Mouse (Mus musculus): ENCODE measurements at regions not wholly inside any gene's neighbourhood (a gene's known extent, or its start where the extent isn't known, plus 50 kb on each side); places are given as distances from the start of the nearest gene placed in this dataset.
"Not testable (repeated sequence)": the region's sequence is repeated elsewhere in the genome, so short reads cannot be mapped to it uniquely, and the experiment has no call there.

DNA sequence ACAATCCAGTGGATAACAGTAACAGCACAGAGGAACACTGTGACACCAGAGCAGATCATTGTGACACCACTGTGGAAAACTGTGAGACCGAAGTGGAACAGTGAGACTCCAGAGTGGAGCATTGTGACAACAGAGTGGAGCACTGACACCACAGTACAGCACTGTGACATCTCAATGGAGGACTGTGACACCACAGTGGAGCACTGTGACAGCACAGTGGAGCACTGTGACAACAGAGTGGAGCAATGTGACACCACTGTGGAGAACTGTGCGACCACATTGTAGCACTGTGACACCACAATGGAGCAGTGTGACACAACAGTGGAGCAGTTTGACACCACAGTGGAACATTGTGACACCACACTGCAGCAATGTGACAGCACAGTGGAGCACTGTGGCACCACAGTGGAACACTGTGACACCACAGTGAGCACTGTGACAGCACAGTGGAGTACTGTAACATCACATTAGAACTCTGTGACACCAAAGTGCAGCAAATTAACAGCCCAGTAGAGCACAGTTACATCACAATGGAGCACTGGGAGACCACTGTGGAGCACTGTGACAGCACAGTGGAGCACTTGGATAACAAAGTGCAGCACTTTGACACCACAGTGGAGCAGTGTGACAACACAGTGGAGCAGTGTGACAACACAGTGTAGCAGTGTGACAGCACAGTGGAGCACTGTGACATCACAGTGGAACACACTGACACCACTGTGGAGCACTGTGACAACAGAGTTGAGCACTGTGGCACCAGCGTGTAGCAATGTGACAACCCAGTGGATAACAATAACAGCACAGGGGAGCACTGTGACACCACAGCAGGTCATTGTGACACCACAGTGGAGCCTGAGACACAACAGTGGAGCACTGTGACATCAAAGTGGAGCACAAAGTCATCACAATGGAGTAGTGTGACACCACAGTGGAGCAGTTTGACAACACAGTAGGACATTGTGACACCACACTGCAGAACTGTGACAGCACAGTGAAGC lies 84.9 kb upstream of the Vmn1r2 start:
- Histone ChIP-seq H3K27me3 (ENCODE audit: control insufficient read depth, insufficient read depth, low read length) (no peaks in the 10 kb centered on the region), H3K27ac (replicated peaks) (no peak overlapping the region), H3K9me3 (ENCODE audit: control insufficient read depth, low read length) (peaks cover 59% of the 10 kb centered on the region), H3K4me2 (replicated peaks; ENCODE audit: low read depth) (no peak overlapping the region), H3K4me1 (replicated peaks; ENCODE audit: control insufficient read depth, insufficient read depth) (no peaks in the 10 kb centered on the region), H3K36me3 (ENCODE audit: control insufficient read depth, insufficient read depth, low read length) (no peaks in the 10 kb centered on the region), H3K4me3 (ENCODE audit: low read depth, low read length) (no peak overlapping the region), H3K9ac (ENCODE audit: low read length) (no peak overlapping the region)
- TF ChIP-seq EP300 (optimal IDR thresholded peaks at IDR 0.05) (no peak), CTCF (IDR thresholded peaks at IDR 0.05; ENCODE audit: low read depth) (no peak)
- 76% methylated on average over 3 of the region's 3 CpGs for WGBS
- ATAC-seq (ENCODE audit: low FRiP score, low TSS enrichment) (peak; percentile 11; the same call in 1 of the 2 replicates), DNase-seq (ENCODE audit: low spot score) (peak; percentile 15)

DNA sequence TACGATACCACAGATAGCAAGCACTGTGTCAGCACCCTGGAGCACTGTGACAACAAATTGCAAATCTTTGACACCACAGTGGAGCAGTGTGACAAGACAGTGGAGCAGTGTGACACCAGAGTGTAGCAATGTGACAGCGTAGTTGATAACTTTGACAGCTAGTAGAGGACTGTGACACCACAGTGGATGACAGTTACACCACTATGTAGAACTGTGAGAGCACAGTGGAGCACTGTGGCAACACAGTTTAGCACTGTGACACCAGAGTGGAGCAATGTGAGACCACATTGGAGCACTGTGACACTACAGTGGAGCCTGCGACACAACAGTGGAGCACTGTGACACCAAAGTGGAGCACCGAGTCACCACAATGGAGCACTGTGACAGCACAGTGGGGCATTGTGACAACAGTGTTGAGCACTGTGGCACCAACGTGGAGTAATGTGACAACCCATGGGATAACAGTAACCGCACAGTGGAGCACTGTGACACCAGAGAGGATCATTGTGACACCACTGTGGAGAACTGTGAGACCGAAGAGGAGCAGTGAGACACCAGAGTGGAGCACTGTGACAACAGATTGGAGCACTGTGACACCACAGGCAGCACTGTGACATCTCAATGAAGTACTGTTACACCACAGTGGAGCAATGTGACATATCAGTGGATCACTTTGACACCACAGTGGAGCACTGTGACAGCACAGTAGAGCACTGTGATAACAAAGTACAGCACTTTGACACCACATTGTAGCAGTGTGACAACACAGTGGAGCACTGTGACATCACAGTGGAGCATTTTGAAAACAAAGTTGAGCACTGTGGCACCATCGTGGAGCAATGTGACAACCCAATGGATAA lies 83.7 kb upstream of the Vmn1r2 start:
- peak; percentile 32 for DNase-seq (ENCODE audit: low spot score)
- TF ChIP-seq EP300 (optimal IDR thresholded peaks at IDR 0.05) (no peak), CTCF (IDR thresholded peaks at IDR 0.05; ENCODE audit: low read depth) (no peak)
- ATAC-seq (ENCODE audit: low FRiP score, low TSS enrichment): peak; percentile 40

DNA sequence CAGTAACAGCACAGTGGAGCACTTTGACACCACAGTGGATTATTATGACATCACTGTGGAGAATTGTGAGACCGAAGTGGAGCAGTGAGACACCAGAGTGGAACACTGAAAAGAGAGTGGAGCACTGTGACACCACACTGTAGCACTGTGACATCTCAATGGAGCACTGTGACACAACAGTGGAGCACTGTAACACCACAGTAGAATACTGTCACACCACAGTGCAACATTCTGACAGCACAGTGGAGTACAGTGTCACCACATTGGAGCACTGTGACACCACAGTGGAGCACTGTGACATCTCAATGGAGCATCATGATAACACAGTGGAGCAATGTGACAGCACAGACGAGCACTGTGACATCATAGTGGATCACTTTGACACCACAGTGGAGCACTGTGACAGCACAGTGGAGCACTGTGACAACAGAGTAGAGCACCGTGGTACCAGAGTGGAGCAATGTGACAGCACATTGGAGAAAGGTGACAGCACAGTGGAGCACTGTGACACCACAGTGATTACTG lies 83.0 kb upstream of the Vmn1r2 start:
- peak; percentile 24 for ATAC-seq (ENCODE audit: low FRiP score, low TSS enrichment)
- Histone ChIP-seq H3K27me3 (ENCODE audit: control insufficient read depth, insufficient read depth, low read length) (no peaks in the 10 kb centered on the region), H3K27ac (replicated peaks) (no peak overlapping the region), H3K36me3 (ENCODE audit: control insufficient read depth, insufficient read depth, low read length) (no peaks in the 10 kb centered on the region), H3K9ac (ENCODE audit: low read length) (no peak overlapping the region), H3K9me3 (ENCODE audit: control insufficient read depth, low read length) (peaks cover 59% of the 10 kb centered on the region), H3K4me1 (replicated peaks; ENCODE audit: control insufficient read depth, insufficient read depth) (no peaks in the 10 kb centered on the region), H3K4me3 (ENCODE audit: low read depth, low read length) (no peak overlapping the region), H3K4me2 (replicated peaks; ENCODE audit: low read depth) (no peak overlapping the region)
- TF ChIP-seq EP300 (optimal IDR thresholded peaks at IDR 0.05): no peak
- no peak for TF ChIP-seq CTCF (IDR thresholded peaks at IDR 0.05; ENCODE audit: low read depth)
- DNase-seq (ENCODE audit: low spot score): peak; percentile 18
- 61% methylated on average over 3 of the region's 3 CpGs for WGBS

More for the DNA sequence above, 83.7 kb upstream of the Vmn1r2 start:
- no peak overlapping the region for H3K4me2 ChIP-seq (replicated peaks; ENCODE audit: low read depth)
- no peaks in the 10 kb centered on the region for H3K36me3 ChIP-seq (ENCODE audit: control insufficient read depth, insufficient read depth, low read length)
- no peaks in the 10 kb centered on the region for H3K27me3 ChIP-seq (ENCODE audit: control insufficient read depth, insufficient read depth, low read length)
- H3K9me3 ChIP-seq (ENCODE audit: control insufficient read depth, low read length): peaks cover 59% of the 10 kb centered on the region
- H3K4me3 ChIP-seq (ENCODE audit: low read depth, low read length): no peak overlapping the region
- 54% methylated on average over 8 of the region's 8 CpGs for WGBS
- H3K4me1 ChIP-seq (replicated peaks; ENCODE audit: control insufficient read depth, insufficient read depth): no peaks in the 10 kb centered on the region
- no peak overlapping the region for H3K27ac ChIP-seq (replicated peaks)
- H3K9ac ChIP-seq (ENCODE audit: low read length): no peak overlapping the region

DNA sequence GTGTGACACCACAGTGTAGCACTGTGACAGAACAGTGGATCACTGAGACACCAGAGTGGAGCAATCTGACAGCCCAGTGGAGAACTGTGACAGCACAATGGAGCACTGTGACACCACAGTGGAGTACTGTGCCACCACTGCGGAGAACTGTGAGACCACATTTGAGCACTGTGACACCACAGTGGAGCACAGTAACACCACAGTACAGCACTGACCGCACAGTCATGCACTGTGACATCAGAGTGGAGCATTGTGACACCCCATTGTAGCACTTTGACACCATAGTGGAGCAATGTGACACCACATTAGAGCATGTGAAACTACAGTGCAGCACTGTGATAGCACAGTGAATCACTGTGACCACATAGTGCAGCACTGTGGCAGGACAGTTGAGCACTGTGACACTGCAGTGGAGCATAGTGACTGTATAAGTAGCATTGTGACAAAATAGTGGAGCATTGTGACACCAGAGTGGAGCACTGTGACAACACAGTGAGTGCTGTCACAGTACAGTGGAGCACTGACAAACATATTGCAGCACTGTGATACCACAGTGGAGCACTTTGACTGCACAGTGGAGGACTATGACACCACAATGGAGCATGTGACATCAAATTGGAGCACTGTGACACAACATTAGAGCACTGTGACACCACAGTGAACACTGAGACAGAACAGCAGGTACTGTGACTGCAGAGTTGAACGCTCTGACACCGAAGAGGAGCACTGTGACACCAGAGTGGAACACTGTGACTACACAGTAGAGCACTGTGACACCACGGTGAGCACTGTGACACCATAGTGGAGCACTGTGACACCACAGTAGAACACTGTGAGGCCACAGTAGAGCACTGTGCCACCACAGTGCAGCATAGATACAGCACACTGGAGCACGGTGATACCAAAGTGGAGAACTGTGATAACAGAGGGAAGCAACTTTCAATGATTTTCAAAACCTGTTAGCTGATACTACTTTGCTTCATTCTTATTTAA lies 81.4 kb upstream of the Vmn1r2 start:
- Histone ChIP-seq H3K4me3 (ENCODE audit: low read depth, low read length) (no peak overlapping the region), H3K36me3 (ENCODE audit: control insufficient read depth, insufficient read depth, low read length) (no peaks in the 10 kb centered on the region), H3K27ac (replicated peaks) (no peak overlapping the region), H3K9ac (ENCODE audit: low read length) (no peak overlapping the region), H3K9me3 (ENCODE audit: control insufficient read depth, low read length) (peaks cover 58% of the 10 kb centered on the region), H3K27me3 (ENCODE audit: control insufficient read depth, insufficient read depth, low read length) (no peaks in the 10 kb centered on the region), H3K4me2 (replicated peaks; ENCODE audit: low read depth) (no peak overlapping the region), H3K4me1 (replicated peaks; ENCODE audit: control insufficient read depth, insufficient read depth) (no peaks in the 10 kb centered on the region)
- WGBS: 59% methylated on average over 6 of the region's 6 CpGs
- DNase-seq (ENCODE audit: low spot score) (peak; percentile 13), ATAC-seq (ENCODE audit: low FRiP score, low TSS enrichment) (peak; percentile 10; the same call in 1 of the 2 replicates)
- TF ChIP-seq CTCF (IDR thresholded peaks at IDR 0.05; ENCODE audit: low read depth) (no peak), EP300 (optimal IDR thresholded peaks at IDR 0.05) (no peak)

DNA sequence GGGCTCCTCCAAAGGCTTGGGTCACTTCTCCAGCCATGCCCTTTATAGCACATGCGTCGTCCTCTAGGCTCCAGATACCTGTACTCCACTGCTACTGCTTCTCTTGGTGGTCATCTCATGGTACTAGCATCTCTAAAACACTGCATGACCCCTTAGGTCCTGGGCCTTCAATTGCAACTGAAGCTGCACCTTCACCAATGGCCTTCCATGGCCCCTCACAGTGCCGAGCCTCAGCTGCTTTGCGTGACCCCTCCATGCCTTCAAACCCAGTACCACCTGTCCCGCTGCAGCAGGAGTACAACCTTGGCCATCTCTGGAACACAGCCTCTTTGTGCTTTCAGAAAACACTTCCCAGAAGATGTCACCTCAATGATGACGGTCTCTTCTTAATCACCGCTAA lies 79.5 kb upstream of the Vmn1r2 start:
- not testable (repeated sequence) for H3K27ac ChIP-seq (replicated peaks); DNase-seq (ENCODE audit: low spot score); H3K4me1 ChIP-seq (replicated peaks; ENCODE audit: control insufficient read depth, insufficient read depth); H3K36me3 ChIP-seq (ENCODE audit: control insufficient read depth, insufficient read depth, low read length); H3K4me3 ChIP-seq (ENCODE audit: low read depth, low read length); H3K4me2 ChIP-seq (replicated peaks; ENCODE audit: low read depth); ATAC-seq (ENCODE audit: low FRiP score, low TSS enrichment); H3K9ac ChIP-seq (ENCODE audit: low read length); H3K27me3 ChIP-seq (ENCODE audit: control insufficient read depth, insufficient read depth, low read length)
- H3K9me3 ChIP-seq (ENCODE audit: control insufficient read depth, low read length): peaks cover 41% of the 10 kb centered on the region
- 77% methylated on average over 7 of the region's 7 CpGs for WGBS

Measured in stomach, postnatal 0 days (tissue).